Mouse (Mus musculus) liver, embryonic 14.5 days (tissue): ENCODE results near the gene Ybx2.

ENCODE experiments used
- CTCF ChIP-seq: IDR thresholded peaks from 2 replicates; pipeline ENCODE4 v1.5.1; 2016; ENCODE audit warnings: antibody characterized with exemption, low read depth, control low read depth
- EP300 ChIP-seq: IDR thresholded peaks from 2 replicates; pipeline ENCODE4 v1.6.1; 2016; ENCODE audit warnings: antibody characterized with exemption, low read depth

GRCm38 (mm10) chr11:69918118-69918517 lies 17.5 kb upstream of the Ybx2 start:
- TF ChIP-seq EP300 = no peak
- TF ChIP-seq CTCF = no peak
